Mouse (Mus musculus) CH12.LX (cell line): Measurements from ENCODE around the gene Eif5.

ENCODE experiments used
- BHLHE40 ChIP-seq: IDR thresholded peaks from 2 replicates; pipeline ENCODE4 v1.6.1; 2011; ENCODE audit warnings: mild to moderate bottlenecking, low read depth, low read length, improper control_type of control experiment
- CTCF ChIP-seq, 2 experiments: IDR thresholded peaks in 1 of 2; conservative IDR thresholded peaks in 1 of 2; 2 replicates each; pipeline ENCODE4 v1.5.1; 2011 to 2012; ENCODE audit warnings: low read depth in 2 of 2, low read length in 2 of 2, improper control_type of control experiment in 1 of 2, inconsistent platforms in 1 of 2, mild to moderate bottlenecking in 1 of 2, moderate library complexity in 1 of 2
- E2F4 ChIP-seq: IDR thresholded peaks from 2 replicates; pipeline ENCODE4 v1.6.1; 2011; ENCODE audit warnings: low read depth, low read length, improper control_type of control experiment; ENCODE audit not compliant: insufficient replicate concordance
- ELF1 ChIP-seq: IDR thresholded peaks from 2 replicates; pipeline ENCODE4 v1.6.1; 2014; ENCODE audit warnings: low read depth, mild to moderate bottlenecking, inconsistent platforms, low read length, improper control_type of control experiment
- EP300 ChIP-seq: IDR thresholded peaks from 2 replicates; pipeline ENCODE4 v1.6.1; 2011; ENCODE audit warnings: low read length, improper control_type of control experiment
- HCFC1 ChIP-seq: IDR thresholded peaks from 2 replicates; pipeline ENCODE4 v1.6.1; 2012; ENCODE audit warnings: low read depth, mild to moderate bottlenecking, inconsistent platforms, low read length, improper control_type of control experiment
- MYC ChIP-seq: IDR thresholded peaks from 2 replicates; pipeline ENCODE4 v1.6.1; 2011; ENCODE audit warnings: low read depth, mild to moderate bottlenecking, improper control_type of control experiment, low read length
- PAX5 ChIP-seq: IDR thresholded peaks from 2 replicates; pipeline ENCODE4 v1.6.1; 2012; ENCODE audit warnings: low read length, inconsistent platforms, mixed read lengths
- POLR2A ChIP-seq: IDR thresholded peaks from 2 replicates; pipeline ENCODE4 v1.6.1; 2011; ENCODE audit warnings: low read depth, mild to moderate bottlenecking, improper control_type of control experiment, low read length
- TCF12 ChIP-seq: IDR thresholded peaks from 2 replicates; pipeline ENCODE4 v1.6.1; 2014; ENCODE audit warnings: low read depth, mild to moderate bottlenecking, inconsistent platforms, low read length, improper control_type of control experiment
- UBTF ChIP-seq: IDR thresholded peaks from 2 replicates; pipeline ENCODE4 v1.6.1; 2012; ENCODE audit warnings: low read depth, mild to moderate bottlenecking, inconsistent platforms, low read length, improper control_type of control experiment, moderate library complexity
- ZC3H11A ChIP-seq: IDR thresholded peaks from 2 replicates; pipeline ENCODE4 v1.6.1; 2012; ENCODE audit warnings: low read depth, mild to moderate bottlenecking, inconsistent platforms, low read length, improper control_type of control experiment
- ZNF384 ChIP-seq: IDR thresholded peaks from 2 replicates; pipeline ENCODE4 v1.6.1; 2012; ENCODE audit warnings: low read depth, low read length, improper control_type of control experiment, inconsistent platforms

- no peak for TF ChIP-seq UBTF
- TF ChIP-seq POLR2A = no peak
- TF ChIP-seq ZC3H11A = no peak
- no peak for TF ChIP-seq E2F4
- no peak for TF ChIP-seq ELF1
- TF ChIP-seq EP300 = no peak
- no peak for TF ChIP-seq BHLHE40
- no peak for TF ChIP-seq CTCF (conservative IDR thresholded peaks at IDR 0.05 in 1 of 2, IDR thresholded peaks at IDR 0.05 in 1 of 2; ENCODE audit: low read depth in 2 of 2, low read length in 2 of 2)
- no peak for TF ChIP-seq TCF12
- TF ChIP-seq MYC = no peak
- no peak for TF ChIP-seq ZNF384
- no peak for TF ChIP-seq PAX5
- no peak for TF ChIP-seq HCFC1
These were observed 12.9 kb upstream of the Eif5 start for GRCm38 (mm10) chr12:111524883-111525282.
